Mouse (Mus musculus): Measurements from ENCODE around the gene Pccb. TPM values are rescaled to one million over a fixed set of nuclear protein-coding genes. Genes with fewer than 3 reads are reported as not detected.

Pccb gene
- 18.3 and 27.3 TPM in 2 replicates for polyA plus RNA-seq (2011; ENCODE audit: insufficient read length, low read depth, missing spikeins)

DNA sequence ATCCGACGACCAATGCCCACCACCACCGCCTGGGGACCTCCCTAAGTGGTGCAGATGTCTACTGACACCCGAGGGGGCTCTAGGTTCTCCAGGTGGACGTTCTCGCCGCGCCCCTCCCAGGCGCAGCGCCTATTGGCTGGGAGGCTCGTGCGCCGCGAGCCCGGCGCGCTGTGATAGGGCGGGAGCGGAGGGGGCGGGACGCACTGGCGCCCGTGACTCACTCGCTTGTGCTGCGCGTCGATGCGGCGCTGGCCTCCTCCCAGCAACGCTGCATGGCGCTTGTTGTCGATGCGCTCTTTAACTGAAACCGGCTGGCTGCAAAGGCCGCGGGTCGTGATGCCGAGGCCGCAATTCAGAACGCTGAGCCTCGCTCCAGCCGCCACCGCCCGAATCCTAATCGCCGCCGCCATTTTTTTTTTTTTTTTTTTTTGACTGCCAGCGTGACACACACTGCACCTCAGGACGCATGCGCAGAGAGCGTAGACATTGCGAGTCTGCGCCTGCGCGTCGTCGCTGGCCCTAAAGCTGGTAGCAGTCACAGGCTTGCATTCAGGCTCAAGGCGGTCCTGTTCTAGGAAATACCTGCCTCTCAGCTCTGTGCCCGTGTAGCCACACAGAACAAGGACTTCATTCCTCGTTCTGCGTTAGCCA, at the start of gene Pccb:
TSS of gene Pccb (minus strand) at position 451 of the 651 bp plus-strand sequence.
- TF ChIP-seq CTCF (IDR thresholded peaks at IDR 0.05; ENCODE audit: borderline replicate concordance, insufficient read depth, low read length) (no peak), POLR2A (IDR thresholded peaks at IDR 0.05; ENCODE audit: low read depth, low read length) (peak; percentile 97)
- Histone ChIP-seq H3K27ac (ENCODE audit: insufficient read depth, low read length) (peak within 1 kb of the TSS; percentile 97), H3K4me3 (ENCODE audit: insufficient read depth, low read length) (peak within 1 kb of the TSS; percentile 73), H3K4me1 (ENCODE audit: control insufficient read depth, insufficient read depth, low read length) (0 out of 2 replicates have a peak, but pooled peaks cover 2% of the 10 kb centered on the region)

DNA sequence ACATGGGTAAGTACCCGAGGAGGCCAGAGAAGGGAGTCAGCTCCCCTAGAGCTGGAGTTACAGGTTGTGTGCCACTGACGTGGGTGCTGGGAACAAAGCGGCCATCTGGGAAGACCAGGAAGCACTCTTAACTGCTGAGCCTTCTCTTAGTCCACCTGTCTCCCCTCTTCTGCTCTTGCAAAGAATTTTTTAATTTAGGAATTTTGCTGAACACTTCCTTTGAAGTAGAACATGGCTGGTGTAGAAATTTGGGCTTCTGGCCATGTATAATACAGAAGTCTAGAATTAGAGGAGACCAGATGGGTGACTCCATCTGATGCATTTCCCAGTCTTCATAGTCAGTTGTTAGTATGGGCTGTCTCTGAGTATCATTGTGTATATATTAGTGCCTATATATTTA, 49.0 kb upstream of the Pccb start:
- TF ChIP-seq CTCF (IDR thresholded peaks at IDR 0.05; ENCODE audit: borderline replicate concordance, insufficient read depth, low read length) (no peak), POLR2A (IDR thresholded peaks at IDR 0.05; ENCODE audit: low read depth, low read length) (no peak)
- H3K4me1 ChIP-seq (ENCODE audit: control insufficient read depth, insufficient read depth, low read length): peaks cover 7% of the 10 kb centered on the region
- no peak overlapping the region for H3K27ac ChIP-seq (ENCODE audit: insufficient read depth, low read length)
- no peak overlapping the region for H3K4me3 ChIP-seq (ENCODE audit: insufficient read depth, low read length)

DNA sequence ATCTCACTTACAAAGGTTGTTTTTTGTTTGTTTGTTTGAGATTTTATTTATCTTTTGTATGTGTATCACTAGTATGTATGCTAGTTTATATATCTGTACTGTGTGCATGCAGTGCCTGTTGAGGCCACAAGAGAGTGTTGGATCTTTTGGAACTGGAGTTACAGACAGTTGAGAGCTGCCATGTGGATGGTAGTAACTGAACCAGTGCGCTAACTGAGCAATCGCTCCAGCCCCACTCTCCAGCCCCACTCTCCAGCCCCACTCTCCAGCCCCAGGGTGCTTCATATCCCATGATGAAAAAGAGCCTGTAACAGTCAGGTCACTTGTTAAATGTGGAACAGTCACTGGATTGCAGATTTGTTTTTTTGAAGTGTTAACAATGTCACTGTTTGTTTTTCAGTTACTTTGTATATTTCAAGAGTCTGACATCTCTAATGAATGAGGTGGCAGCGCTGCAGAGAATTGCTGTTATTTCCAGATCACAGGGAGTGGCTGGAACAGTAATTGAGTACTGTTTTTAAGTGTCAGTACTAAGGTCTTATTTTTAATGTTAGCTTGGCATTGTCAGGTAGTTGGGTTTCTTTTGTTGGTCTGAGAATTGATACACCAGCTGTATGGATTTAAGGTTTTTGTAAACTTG, 45.5 kb upstream of the Pccb start:
- no peak for TF ChIP-seq CTCF (IDR thresholded peaks at IDR 0.05; ENCODE audit: borderline replicate concordance, insufficient read depth, low read length)
- no peak for TF ChIP-seq POLR2A (IDR thresholded peaks at IDR 0.05; ENCODE audit: low read depth, low read length)
- no peak overlapping the region for H3K4me3 ChIP-seq (ENCODE audit: insufficient read depth, low read length)
- no peak overlapping the region for H3K27ac ChIP-seq (ENCODE audit: insufficient read depth, low read length)
- H3K4me1 ChIP-seq (ENCODE audit: control insufficient read depth, insufficient read depth, low read length): peaks cover 12% of the 10 kb centered on the region

DNA sequence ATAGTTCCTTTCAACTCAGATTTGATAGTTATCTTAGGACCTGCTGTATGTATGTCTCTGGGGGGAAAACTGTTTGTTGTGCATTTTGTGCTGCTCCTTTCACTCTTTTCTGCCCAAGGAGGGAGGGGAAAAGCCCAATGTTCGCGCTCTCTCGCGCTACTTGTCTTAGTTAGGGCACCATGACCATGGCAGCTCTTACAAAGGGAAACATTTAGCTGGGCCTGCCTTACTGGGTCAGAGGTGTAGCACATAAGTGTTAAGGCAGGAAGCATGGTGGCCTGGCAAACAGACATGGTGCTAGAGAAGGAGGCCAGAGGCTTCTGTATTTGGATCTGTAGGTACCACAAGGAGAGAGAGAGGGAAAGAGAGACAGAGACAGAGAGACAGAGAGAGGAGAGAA, 43.9 kb upstream of the Pccb start:
- peak overlapping the region; percentile 40; the same call in 1 of the 2 replicates for H3K4me3 ChIP-seq (ENCODE audit: insufficient read depth, low read length)
- TF ChIP-seq CTCF (IDR thresholded peaks at IDR 0.05; ENCODE audit: borderline replicate concordance, insufficient read depth, low read length): no peak
- TF ChIP-seq POLR2A (IDR thresholded peaks at IDR 0.05; ENCODE audit: low read depth, low read length): no peak

DNA sequence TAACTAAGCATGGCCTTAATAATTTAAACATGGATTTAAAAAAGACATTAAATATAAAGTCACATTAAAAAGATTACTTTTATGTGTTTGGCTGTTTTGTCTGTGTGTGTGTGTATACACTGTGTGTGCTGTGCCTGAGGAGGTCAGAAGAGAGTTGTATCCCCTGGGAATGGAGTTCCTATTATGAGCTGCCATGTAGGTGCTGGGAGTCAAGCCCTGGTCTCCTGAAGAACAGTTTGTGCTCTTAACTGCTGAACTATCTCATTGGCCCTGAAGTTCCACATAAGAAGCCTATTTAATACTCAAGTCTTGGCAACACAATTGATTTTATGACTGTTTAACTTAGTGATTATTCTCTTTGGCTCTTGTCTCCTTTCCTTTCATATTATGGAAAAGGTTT, 42.8 kb upstream of the Pccb start:
- no peak for TF ChIP-seq POLR2A (IDR thresholded peaks at IDR 0.05; ENCODE audit: low read depth, low read length)
- no peak for TF ChIP-seq CTCF (IDR thresholded peaks at IDR 0.05; ENCODE audit: borderline replicate concordance, insufficient read depth, low read length)
- H3K4me3 ChIP-seq (ENCODE audit: insufficient read depth, low read length): peak overlapping the region; percentile 90
- H3K4me1 ChIP-seq (ENCODE audit: control insufficient read depth, insufficient read depth, low read length): peaks cover 12% of the 10 kb centered on the region
- H3K27ac ChIP-seq (ENCODE audit: insufficient read depth, low read length): no peak overlapping the region

More for the DNA sequence above, 43.9 kb upstream of the Pccb start:
- Histone ChIP-seq H3K27ac (ENCODE audit: insufficient read depth, low read length) (no peak overlapping the region), H3K4me1 (ENCODE audit: control insufficient read depth, insufficient read depth, low read length) (peaks cover 12% of the 10 kb centered on the region)

DNA sequence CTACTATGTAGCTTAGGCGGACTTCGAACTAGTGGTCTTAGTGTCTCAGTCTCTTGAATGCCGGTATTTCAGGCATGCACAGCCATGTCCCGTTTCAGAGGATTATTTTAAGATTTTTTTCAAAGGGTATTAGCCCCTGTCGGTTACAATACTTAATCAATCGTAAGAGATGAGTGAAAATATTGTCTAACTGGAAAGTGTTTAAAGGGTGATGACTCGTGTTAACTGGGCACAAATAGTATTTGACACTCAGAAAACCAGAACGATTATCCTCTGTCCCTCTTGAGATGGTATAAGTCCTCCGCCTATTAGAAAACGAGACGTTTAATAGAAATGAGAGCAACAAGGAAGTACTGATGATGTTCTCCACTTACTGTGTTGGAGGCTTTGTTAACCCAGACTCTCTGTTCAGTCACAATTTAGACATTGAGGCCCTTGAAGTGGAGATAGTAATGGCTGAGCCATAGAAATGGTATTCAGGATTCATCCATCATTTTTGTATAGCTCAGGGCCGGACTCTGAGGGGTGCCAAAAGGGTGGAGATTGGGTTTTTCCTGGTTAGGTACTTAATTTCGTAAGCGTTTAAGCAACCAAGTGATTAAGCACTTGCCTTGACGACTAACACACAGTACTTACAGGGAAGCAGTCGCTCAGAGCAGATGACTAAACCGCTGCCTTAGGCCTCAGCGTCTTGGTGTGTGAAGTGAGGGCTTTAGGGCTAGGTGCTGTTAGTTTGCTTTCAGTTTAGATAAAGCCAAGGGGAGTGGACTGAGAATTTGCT, 41.6 kb upstream of the Pccb start:
- Histone ChIP-seq H3K4me1 (ENCODE audit: control insufficient read depth, insufficient read depth, low read length) (peaks cover 12% of the 10 kb centered on the region), H3K27ac (ENCODE audit: insufficient read depth, low read length) (peak overlapping the region; percentile 63), H3K4me3 (ENCODE audit: insufficient read depth, low read length) (peak overlapping the region; percentile 90)
- peak; percentile 48 for TF ChIP-seq POLR2A (IDR thresholded peaks at IDR 0.05; ENCODE audit: low read depth, low read length)
- TF ChIP-seq CTCF (IDR thresholded peaks at IDR 0.05; ENCODE audit: borderline replicate concordance, insufficient read depth, low read length): no peak

DNA sequence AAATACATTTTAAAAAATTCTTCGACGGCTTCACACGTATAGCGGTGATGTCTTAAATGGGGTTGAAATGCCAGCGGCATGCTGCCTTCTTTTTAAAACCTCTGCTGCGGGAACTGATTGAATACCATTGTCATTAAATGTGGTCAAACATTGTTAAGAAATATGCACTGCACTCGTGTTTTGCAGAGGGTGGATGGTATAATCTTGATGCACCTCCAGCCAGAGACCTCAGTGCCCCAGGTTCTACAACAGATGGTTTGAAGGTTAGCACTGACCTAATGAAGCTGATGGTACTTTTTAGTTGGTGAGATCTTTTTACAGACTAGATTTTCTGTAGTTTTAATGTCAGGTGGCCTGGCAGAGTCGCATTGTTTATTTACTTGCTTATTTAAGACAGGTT, 41.0 kb upstream of the Pccb start:
- TF ChIP-seq CTCF (IDR thresholded peaks at IDR 0.05; ENCODE audit: borderline replicate concordance, insufficient read depth, low read length) (no peak), POLR2A (IDR thresholded peaks at IDR 0.05; ENCODE audit: low read depth, low read length) (no peak)

DNA sequence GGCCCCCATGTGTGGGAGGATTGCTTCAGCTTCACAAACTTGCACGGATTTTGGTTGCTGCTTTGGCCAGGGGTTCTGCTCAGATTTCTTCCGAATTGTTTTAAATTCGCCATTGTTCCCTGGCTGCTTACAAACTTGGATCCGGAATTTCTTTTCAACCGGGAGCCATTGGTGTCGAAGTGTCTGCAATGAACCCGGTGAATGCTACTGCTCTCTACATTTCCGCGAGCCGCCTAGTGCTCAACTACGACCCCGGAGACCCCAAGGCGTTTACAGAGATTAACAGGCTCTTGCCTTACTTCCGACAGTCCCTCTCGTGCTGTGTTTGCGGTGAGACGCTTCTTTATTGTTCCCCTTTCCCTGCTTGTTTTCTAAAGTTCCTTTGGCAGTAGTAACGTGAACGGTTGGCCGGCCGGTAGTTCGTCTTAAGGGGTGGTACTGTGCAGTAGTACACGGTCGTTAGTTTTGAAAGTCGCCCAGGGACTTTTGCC, 40.4 kb upstream of the Pccb start:
- TF ChIP-seq POLR2A (IDR thresholded peaks at IDR 0.05; ENCODE audit: low read depth, low read length) (no peak), CTCF (IDR thresholded peaks at IDR 0.05; ENCODE audit: borderline replicate concordance, insufficient read depth, low read length) (no peak)
- Histone ChIP-seq H3K27ac (ENCODE audit: insufficient read depth, low read length) (peak overlapping the region; percentile 98), H3K4me3 (ENCODE audit: insufficient read depth, low read length) (peak overlapping the region; percentile 90), H3K4me1 (ENCODE audit: control insufficient read depth, insufficient read depth, low read length) (peaks cover 12% of the 10 kb centered on the region)

More for the DNA sequence above, 41.0 kb upstream of the Pccb start:
- Histone ChIP-seq H3K27ac (ENCODE audit: insufficient read depth, low read length) (peak overlapping the region; percentile 63; the same call in 1 of the 2 replicates), H3K4me3 (ENCODE audit: insufficient read depth, low read length) (peak overlapping the region; percentile 90), H3K4me1 (ENCODE audit: control insufficient read depth, insufficient read depth, low read length) (peaks cover 12% of the 10 kb centered on the region)

DNA sequence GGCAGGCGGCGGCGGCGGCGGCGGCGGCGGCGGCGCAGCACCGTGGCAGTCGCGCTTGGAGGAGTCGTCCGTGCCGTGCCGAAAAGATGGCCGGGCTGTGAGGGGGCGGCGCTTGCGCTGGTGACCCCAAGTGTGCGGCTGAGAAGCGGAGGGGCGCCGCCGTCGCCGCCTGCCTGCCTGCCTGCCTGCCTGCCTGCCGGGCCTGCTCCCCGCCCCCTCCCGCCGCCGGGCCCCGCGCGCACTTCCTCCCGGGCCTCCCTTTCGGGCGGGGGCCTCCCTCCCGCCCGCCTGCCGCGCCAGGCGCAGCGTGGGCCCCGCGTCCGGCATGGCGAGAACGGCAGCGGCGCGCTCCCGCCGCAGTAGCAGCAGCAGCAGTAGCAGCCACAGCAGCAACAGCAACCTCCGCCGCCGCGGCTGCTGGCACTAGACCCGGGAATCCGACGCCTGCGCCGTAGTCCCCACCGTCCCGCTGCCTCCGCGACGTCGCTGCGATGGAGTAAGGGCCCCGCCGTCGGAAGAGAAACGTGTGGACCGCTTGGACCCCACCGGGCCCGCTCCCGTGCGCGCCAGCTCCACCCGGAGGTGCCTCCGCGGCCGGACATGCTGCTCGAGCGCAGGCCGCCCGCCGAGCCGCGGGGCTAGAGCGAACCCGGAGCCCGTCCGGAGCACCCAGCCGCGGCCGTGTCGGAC, 39.8 kb upstream of the Pccb start:
- TF ChIP-seq CTCF (IDR thresholded peaks at IDR 0.05; ENCODE audit: borderline replicate concordance, insufficient read depth, low read length) (no peak), POLR2A (IDR thresholded peaks at IDR 0.05; ENCODE audit: low read depth, low read length) (peak; percentile 44)
- H3K4me3 ChIP-seq (ENCODE audit: insufficient read depth, low read length): peak overlapping the region; percentile 90
- peak overlapping the region; percentile 98 for H3K27ac ChIP-seq (ENCODE audit: insufficient read depth, low read length)
- H3K4me1 ChIP-seq (ENCODE audit: control insufficient read depth, insufficient read depth, low read length): peaks cover 11% of the 10 kb centered on the region

All from embryonic fibroblast, embryonic 13.5 days (primary cell).